Mouse (Mus musculus): ENCODE data around the gene Acsf3.

DNA sequence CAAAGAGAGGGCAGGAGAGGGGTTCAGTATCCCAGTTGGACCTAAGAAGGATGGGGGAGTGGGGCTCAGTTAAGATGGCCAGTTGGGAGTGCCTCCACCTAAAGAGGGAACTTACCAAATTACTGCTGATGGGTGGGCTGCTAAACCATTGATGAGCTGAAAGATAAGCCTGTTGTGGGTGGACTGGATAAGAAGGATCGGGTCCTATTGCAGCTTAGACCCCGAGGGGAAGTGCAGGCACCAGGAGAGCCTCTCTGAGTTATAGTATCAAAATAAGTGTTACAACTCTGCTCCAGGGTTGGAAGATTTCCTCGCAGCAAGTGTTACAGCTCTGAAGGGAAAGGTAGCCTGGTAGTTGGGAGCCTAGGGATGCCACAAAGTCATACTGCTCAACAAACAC is 68.9 kb downstream of the Acsf3 start:
- TF ChIP-seq POLR2A (IDR thresholded peaks at IDR 0.05; ENCODE audit: control insufficient read depth, low read depth, low read length): no peak
- TF ChIP-seq CTCF (IDR thresholded peaks at IDR 0.05; ENCODE audit: control insufficient read depth, insufficient read depth, insufficient replicate concordance, low read depth, low read length): no peak

All from testis, adult 2 months (tissue).